Mouse (Mus musculus): Measurements from ENCODE around the gene Gm20661.
A peak's percentile ranks its signal among the peaks of the same experiment; 100 is the strongest.

Gm20661 gene

DNA sequence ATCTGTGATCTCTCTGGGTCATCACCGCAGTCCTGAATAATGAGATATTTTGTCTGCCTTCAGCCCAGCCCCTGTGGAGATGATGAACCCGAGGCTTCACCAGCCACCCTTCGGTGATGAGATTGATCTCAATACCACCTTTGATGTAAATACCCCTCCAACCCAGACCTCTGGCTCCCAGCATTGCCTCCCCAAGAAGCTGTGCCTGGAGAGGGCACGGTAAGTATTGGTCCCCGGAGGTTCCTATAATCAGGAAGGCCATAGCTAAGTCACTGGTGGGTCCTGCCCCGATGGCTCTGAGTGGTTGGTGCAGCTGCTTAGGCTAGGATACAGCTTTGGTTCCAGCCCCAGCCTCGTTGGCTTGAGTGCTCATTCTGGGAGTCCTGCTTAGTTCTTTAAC lies 14.3 kb upstream of the Gm20661 start:
- no peak for DNase-seq

- no peak for DNase-seq
Observed at GRCm38 (mm10) chr9:107970311-107970710, 12.5 kb upstream of the Gm20661 start.

GRCm38 (mm10) chr9:107971690-107972541 lies 10.9 kb upstream of the Gm20661 start:
- no peak for DNase-seq

GRCm38 (mm10) chr9:107974491-107975171 lies 8.2 kb upstream of the Gm20661 start:
- DNase-seq: no peak

- peak; percentile 40 for DNase-seq
Observed at GRCm38 (mm10) chr9:107975399-107976386, 7.2 kb upstream of the Gm20661 start, which contains the start of gene Uba7. Gene Uba7 (plus strand): TSS chr9:107975505.

DNA sequence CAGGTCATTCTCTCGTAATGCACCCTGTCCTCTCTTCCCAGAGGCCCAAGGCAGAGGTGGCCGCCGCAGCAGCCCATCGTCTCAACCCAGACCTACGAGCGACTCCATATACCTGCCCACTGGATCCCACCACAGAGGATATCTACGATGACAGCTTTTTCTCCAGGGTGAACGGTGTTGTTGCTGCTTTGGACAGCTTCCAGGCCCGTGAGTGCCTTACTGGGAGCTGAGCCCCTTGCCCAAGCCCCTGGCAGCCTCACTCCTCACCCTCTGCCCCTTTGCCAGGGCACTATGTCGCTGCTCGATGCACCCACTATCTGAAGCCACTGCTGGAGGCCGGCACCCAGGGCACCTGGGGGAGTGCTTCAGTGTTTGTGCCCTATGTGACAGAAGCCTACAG lies 4.0 kb upstream of the Gm20661 start:
- no peak for DNase-seq

DNA sequence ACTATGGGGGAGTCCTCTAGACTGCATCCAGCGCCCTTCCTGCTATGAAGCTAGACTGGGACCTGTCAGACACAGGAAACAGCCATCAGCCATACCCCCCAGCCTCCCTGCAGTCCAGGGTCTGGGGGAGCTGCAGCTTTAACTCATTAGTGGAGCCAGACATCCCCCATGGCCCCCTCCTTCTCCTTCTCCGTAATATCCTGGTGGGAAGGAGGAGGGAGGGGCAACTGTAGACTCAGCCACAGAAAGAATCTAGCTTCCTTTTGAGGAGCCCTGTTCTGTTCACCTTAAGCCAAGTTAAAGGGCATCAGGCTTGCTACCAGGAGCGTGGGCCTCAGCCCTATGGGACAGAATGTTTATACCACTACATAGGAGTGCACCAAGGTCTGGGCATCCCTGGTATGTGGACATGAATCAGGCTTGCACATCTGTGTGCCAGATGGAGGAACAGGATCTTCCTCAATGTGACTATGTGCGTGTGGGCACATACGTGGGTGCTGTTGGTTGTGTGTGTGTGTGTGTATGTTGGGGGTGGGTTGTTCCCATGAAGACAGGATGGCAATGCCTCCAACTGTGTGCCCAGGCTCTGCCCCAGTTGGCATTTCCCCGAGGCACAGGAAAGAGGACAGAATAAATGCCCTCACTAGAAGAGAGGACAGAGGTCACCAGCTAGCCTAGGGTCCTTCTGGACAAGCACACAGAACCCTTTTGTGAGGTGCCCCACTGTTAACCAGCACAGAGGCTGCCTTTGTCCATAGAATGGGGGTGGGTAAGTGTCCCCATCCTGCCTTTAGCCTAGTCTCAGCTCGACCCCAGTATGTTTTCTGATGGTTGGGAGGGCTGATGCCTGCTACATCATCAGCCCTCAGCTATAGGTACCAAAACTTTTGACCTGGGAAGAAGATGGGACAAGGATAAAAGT lies 913 bp upstream of the Gm20661 start:
- DNase-seq: peak; percentile 78

DNA sequence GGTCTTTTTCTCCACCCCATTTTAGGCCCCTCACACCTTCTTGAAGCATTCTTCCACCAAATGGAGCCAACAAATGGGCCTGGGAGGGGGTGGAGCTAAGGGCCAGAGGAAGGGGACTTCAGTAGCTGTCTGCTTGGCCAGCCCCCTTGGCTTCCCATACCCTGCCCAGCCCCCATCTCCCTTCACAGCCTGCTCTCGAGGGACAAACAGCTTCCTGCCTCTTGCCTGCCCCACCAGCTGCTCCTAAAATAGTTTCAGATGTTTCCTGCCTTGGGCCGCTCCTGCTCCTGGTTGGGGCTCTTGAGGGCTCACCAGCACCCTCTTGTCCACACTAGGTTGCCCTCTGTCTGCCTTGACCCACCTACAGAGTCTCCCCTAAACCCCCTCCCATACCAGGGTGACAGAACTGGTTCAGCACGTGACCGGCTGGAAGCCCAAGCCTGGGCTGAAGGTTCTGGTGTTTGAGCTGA lies 598 bp downstream of the Gm20661 start:
- DNase-seq: peak; percentile 94

DNA sequence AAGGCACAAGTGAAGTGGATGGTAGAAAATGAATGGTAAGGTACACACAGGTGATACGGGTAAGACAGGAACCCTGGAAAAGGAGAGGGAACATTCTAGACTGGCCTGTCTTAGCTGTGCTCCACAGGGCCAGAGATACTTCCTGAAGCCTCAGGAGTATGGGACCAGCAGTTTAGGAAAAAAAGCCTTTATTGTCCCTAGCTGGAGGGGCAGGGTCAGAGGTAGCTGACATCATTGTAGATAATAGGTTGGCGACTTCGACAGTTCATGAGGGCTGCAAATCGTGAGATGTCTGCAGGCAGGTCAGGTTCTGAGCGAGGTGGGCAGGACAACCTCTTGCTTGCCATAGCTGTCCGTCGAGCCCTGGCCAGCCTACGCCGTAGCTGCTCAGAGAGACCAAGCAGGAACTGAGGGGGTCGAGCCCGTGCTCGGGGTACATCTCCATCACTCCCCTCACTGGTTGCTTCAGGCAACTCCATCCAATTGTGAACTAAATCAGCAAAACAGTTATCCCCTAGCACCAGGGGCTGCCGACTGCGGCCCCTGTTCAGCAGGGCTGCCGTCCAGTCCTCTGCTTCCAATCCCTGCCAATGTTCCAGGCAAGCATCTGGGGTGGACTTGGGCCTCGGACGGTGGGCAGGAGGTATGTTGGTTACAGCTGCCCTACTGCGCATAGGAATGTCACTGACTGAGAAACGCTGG lies 1.3 kb downstream of the Gm20661 start:
- peak; percentile 51 for DNase-seq

DNA sequence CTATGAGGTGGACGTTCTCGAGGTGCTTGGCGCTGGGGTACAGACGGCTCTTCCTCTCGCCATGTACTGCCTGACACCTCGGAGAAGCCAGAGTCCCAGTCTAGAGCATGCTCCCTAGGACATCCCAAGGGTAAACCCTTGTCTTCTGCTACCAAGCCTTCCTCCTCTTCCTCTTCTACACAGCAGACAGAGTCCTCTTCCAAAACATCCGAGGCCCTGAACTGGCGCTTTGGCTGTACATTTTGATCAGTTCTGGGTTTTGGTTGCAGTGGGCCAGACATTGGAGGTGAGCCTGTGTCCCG lies 1.8 kb downstream of the Gm20661 start:
- no peak for DNase-seq

- DNase-seq: peak; percentile 96
Observed at GRCm38 (mm10) chr9:107985131-107986119, 2.6 kb downstream of the Gm20661 start, which contains the start of gene Inka1. Gene Inka1 (minus strand): TSS chr9:107985879.

DNA sequence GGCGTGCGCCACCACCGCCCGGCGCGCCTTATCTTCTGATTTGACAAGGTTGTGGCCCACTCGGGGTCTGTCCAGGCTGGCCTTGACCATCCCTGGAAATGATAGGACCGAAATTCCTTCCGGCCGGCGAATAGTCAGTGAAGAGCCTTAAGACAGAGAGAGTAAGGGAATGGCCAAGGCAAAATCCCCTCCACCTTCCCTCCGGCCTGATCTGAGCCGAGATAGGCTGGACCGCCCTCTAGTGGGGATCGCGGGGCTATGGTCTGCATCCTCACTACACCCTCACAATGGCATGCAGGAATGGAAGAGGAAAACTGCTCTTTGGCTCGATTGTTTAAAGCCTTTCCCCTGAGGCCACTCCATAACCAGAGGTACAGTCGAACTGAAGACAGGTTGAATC lies 3.5 kb downstream of the Gm20661 start:
- DNase-seq: peak; percentile 91

GRCm38 (mm10) chr9:107987950-107988349 lies 5.1 kb downstream of the Gm20661 start:
- DNase-seq: no peak

GRCm38 (mm10) chr9:107992197-107992596 lies 9.3 kb downstream of the Gm20661 start, which contains the start of gene Cdhr4:
Gene Cdhr4 (plus strand): TSS chr9:107992497.
- no peak for DNase-seq

DNA sequence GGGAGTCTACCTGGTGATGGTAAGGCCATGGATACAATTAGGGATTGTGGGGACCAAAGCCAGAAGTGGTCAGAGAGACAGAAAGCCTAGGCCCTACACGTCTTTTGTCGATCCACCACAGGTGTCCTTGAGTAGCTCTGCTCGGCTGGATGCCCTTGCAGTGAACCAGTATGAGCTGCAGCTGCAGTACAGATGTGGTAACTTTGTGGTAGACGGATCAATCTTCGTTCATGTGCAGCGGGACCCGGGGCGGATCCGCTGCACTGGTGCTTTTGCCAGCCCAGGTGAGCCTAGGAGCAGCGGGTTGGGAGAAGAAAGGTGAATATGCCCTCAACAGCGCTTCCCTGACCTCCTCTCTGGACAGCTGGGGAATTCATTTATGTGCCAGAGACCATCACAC lies 10.2 kb downstream of the Gm20661 start:
- DNase-seq: no peak

DNA sequence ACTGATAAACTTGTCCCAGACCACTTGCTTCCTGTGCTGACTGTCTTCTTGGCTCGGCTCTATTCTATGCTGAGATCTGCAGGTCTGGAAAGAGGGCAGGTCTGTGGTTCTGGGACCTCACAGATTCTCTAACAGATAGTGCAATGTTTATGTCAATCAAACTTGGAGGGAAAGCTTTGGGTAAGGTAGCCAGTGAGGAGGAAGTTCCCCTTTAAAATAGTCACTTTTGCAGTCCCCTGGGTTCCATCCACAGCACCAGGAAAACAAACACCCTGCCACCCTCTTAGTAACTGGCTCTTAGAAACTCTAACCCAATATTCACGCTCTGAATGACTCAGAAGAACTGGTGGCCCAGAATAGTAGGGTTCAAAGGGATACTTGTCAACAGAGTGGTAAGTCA lies 11.6 kb downstream of the Gm20661 start:
- DNase-seq: no peak

DNA sequence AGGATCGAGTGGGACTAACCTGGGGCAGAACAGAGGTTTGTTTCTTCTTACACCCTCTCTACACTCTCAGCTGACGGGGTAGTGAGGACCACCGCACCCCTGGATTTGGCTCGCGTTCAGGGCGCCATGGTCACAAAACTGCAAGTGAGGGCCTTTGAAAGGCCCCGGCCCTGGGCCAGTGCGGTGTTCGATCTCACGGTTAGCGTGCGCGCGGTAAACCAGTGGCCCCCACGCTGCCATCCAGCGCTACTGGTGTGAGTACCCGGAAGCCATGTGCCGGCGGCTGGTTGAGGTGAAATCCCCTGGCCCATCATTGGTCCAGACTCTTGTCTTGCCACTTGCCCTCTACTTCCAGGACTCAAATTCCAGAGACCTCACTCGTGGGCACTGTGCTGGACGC lies 12.7 kb downstream of the Gm20661 start:
- DNase-seq: no peak

- no peak for DNase-seq
Observed at GRCm38 (mm10) chr9:107996049-107996448, 13.2 kb downstream of the Gm20661 start, which contains the start of gene Gm20662. Gene Gm20662 (plus strand): TSS chr9:107996349.

DNA sequence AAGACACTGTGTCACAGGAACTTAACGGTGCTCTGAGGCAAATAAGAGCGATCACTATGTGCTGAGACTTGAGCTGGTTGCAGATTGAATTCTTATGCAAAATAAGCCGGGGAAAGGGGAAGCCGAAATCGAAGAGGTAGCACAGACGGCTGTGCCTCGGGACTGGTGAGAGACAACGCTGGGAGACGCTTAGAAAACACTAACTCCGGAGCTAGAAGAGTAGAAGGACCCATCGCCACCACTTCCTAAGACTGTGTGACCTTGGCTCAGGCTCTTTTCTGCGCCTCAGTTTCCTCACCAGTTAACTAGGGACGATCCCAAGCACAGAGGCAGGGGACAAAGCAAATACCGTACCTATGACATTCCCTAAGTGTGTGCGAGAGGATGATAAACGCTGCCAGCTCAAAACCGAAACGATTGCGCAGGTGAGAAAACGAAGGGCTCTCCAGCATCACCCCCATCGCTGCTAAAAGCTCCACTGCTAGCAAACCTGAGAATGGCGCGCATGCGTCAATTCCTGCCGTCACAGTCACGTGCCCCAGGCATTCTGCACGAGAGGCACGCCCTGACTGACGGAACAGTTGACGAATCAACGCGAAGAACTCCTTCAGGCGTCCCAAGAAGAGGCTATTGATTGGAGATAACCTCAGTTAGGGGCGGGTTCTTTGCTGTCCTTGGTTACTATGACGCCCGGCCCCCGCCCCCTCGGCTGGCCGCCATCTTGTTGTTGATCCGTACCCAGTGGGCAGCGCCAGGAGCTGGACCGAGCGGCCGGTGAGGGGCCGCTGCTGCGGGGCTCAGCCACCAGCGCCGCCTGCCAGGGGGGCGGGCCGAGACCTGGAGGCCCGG lies 19.3 kb downstream of the Gm20661 start, which contains the start of gene Ip6k1:
Ip6k1 (plus strand) TSS at position 580 of the 849 bp plus-strand sequence.
- DNase-seq: peak; percentile 100

Data from kidney, postnatal 10 days (tissue).